Mouse (Mus musculus) myocyte (in vitro differentiated cells): ENCODE data around the gene Pld1. TPM values are rescaled to one million over a fixed set of nuclear protein-coding genes. Genes with fewer than 3 reads are reported as not detected.

Experiments
- H3K27me3 ChIP-seq: one replicate; pipeline ENCODE4 v1.6.1; 2011; ENCODE audit not compliant: control insufficient read depth, insufficient read depth, insufficient read length
- H3K36me3 ChIP-seq: one replicate; pipeline ENCODE4 v1.6.1; 2011; ENCODE audit not compliant: control insufficient read depth, insufficient read depth
- H3K4me2 ChIP-seq: one replicate; pipeline ENCODE4 v1.6.1; 2011; ENCODE audit warnings: low read depth, control low read depth
- H3K4me3 ChIP-seq: one replicate; pipeline ENCODE4 v1.5.1; 2011; ENCODE audit warnings: mild to moderate bottlenecking, control low read depth, moderate library complexity
- H3K79me2 ChIP-seq: one replicate; pipeline ENCODE4 v1.6.1; 2011; ENCODE audit not compliant: control insufficient read depth, insufficient read depth
- H3ac ChIP-seq: one replicate; pipeline ENCODE4 v1.6.1; 2011; ENCODE audit not compliant: control insufficient read depth, insufficient read length
- CEBPB ChIP-seq: IDR thresholded peaks from 2 replicates; pipeline ENCODE4 v1.6.1; 2011; ENCODE audit warnings: mild to moderate bottlenecking, moderate library complexity; ENCODE audit not compliant: poor library complexity, insufficient read depth, severe bottlenecking
- E2F4 ChIP-seq: IDR thresholded peaks from one replicate; pipeline ENCODE4 v1.6.1; 2011; ENCODE audit warnings: mild to moderate bottlenecking, control low read depth, moderate library complexity; ENCODE audit not compliant: insufficient read depth
- MAX ChIP-seq: IDR thresholded peaks from one replicate; pipeline ENCODE4 v1.6.1; 2011; ENCODE audit warnings: low read depth, mild to moderate bottlenecking, control low read depth
- MYOD1 ChIP-seq, 3 experiments: IDR thresholded peaks; one replicate each; pipeline ENCODE4 v1.6.1; 2011; ENCODE audit warnings: control low read depth in 2 of 3, low read depth in 2 of 3, mild to moderate bottlenecking in 2 of 3, moderate library complexity in 1 of 3; ENCODE audit not compliant: insufficient read length in 2 of 3, control insufficient read depth in 1 of 3
- MYOG ChIP-seq, 3 experiments: IDR thresholded peaks; one replicate each; pipeline ENCODE4 v1.6.1; 2011; ENCODE audit warnings: control low read depth in 2 of 3, low read depth in 2 of 3, mild to moderate bottlenecking in 2 of 3; ENCODE audit not compliant: insufficient read length in 2 of 3, control insufficient read depth in 1 of 3, insufficient read depth in 1 of 3
- POLR2A ChIP-seq: IDR thresholded peaks from one replicate; pipeline ENCODE4 v1.6.1; 2011; ENCODE audit warnings: low read depth, mild to moderate bottlenecking, control low read depth, moderate library complexity; ENCODE audit not compliant: insufficient read length
- POLR2AphosphoS2 ChIP-seq: IDR thresholded peaks from one replicate; pipeline ENCODE4 v1.6.1; 2011; ENCODE audit warnings: low read depth, control low read depth; ENCODE audit not compliant: insufficient read length
- REST ChIP-seq: IDR thresholded peaks from one replicate; pipeline ENCODE4 v1.6.1; 2011; ENCODE audit warnings: mild to moderate bottlenecking, control low read depth, moderate library complexity; ENCODE audit not compliant: insufficient read depth, insufficient read length
- SRF ChIP-seq: IDR thresholded peaks from one replicate; pipeline ENCODE4 v1.6.1; 2011; ENCODE audit warnings: low read depth; ENCODE audit not compliant: control insufficient read depth, insufficient read length
- TCF12 ChIP-seq: IDR thresholded peaks from one replicate; pipeline ENCODE4 v1.6.1; 2011; ENCODE audit warnings: mild to moderate bottlenecking, control low read depth; ENCODE audit not compliant: poor library complexity, insufficient read depth, severe bottlenecking
- TCF3 ChIP-seq: IDR thresholded peaks from one replicate; pipeline ENCODE4 v1.6.1; 2011; ENCODE audit warnings: low read depth, control low read depth; ENCODE audit not compliant: insufficient read length
- USF1 ChIP-seq: IDR thresholded peaks from one replicate; pipeline ENCODE4 v1.6.1; 2011; ENCODE audit warnings: low read depth, mild to moderate bottlenecking, control low read depth, moderate library complexity
- polyA plus RNA-seq: library from polyadenylated mRNA; unstranded; fragments of >200 nt; fragmentation: generic; extraction: Trizol; gene quantifications from one replicate; pipeline ENCODE4 v1.2.1, GENCODE M21; 2012; ENCODE audit warnings: missing spikeins

The Pld1 gene
- polyA plus RNA-seq, 1 experiment = 6.5 TPM

- Histone ChIP-seq H3K4me3 (no peak overlapping the region), H3ac (no peak overlapping the region), H3K36me3 (peaks cover 9% of the 10 kb centered on the region), H3K27me3 (no peaks in the 10 kb centered on the region), H3K79me2 (no peaks in the 10 kb centered on the region), H3K4me2 (no peak overlapping the region)
- TF ChIP-seq TCF12 (no peak), E2F4 (no peak), MYOD1 (IDR thresholded peaks at IDR 0.05; ENCODE audit: control insufficient read depth in 1 of 3, insufficient read length in 2 of 3, low read depth in 2 of 3) (no peak)
Observed at GRCm38 (mm10) chr3:28031643-28032243, 93.2 kb downstream of the Pld1 start.

DNA sequence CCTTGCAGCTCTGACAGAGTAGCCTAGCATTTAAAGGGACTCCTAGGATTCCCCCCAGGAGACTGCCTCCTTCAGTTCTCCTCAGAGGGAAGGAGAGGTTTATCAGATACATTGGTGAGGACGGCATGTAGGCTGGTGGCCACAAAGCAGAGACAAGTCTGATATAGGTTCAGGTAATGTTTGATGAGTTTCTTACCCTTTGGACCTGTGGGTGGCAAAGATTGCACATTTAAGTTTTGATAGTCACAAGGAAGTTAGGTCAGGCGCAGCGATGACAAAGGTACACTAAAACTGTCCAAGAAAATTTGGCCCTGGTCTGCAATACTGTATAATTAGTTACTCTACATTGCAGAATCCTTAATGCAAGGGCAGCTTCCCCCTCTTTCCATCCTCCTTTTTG, 95.4 kb downstream of the Pld1 start:
- TF ChIP-seq TCF12 = no peak
- no peak for TF ChIP-seq USF1
- TF ChIP-seq POLR2AphosphoS2 = no peak
- no peak for TF ChIP-seq POLR2A
- no peak for TF ChIP-seq MYOD1 (IDR thresholded peaks at IDR 0.05; ENCODE audit: control insufficient read depth in 1 of 3, insufficient read length in 2 of 3, low read depth in 2 of 3)
- no peak for TF ChIP-seq SRF
- Histone ChIP-seq H3K36me3 (peaks cover 9% of the 10 kb centered on the region), H3ac (no peak overlapping the region), H3K4me3 (no peak overlapping the region), H3K79me2 (no peaks in the 10 kb centered on the region), H3K27me3 (no peaks in the 10 kb centered on the region), H3K4me2 (no peak overlapping the region)

- Histone ChIP-seq H3K4me3 (no peak overlapping the region), H3K27me3 (no peaks in the 10 kb centered on the region), H3ac (no peak overlapping the region), H3K79me2 (no peaks in the 10 kb centered on the region), H3K4me2 (no peak overlapping the region), H3K36me3 (peaks cover 3% of the 10 kb centered on the region)
- TF ChIP-seq POLR2AphosphoS2 (no peak), TCF3 (no peak), POLR2A (no peak), MAX (no peak), REST (no peak), E2F4 (no peak), TCF12 (no peak), MYOG (IDR thresholded peaks at IDR 0.05; ENCODE audit: control insufficient read depth in 1 of 3, insufficient read depth in 1 of 3, insufficient read length in 2 of 3, low read depth in 2 of 3) (no peak), SRF (no peak), CEBPB (no peak), USF1 (no peak)
Observed at GRCm38 (mm10) chr3:28034707-28035333, 96.3 kb downstream of the Pld1 start.

DNA sequence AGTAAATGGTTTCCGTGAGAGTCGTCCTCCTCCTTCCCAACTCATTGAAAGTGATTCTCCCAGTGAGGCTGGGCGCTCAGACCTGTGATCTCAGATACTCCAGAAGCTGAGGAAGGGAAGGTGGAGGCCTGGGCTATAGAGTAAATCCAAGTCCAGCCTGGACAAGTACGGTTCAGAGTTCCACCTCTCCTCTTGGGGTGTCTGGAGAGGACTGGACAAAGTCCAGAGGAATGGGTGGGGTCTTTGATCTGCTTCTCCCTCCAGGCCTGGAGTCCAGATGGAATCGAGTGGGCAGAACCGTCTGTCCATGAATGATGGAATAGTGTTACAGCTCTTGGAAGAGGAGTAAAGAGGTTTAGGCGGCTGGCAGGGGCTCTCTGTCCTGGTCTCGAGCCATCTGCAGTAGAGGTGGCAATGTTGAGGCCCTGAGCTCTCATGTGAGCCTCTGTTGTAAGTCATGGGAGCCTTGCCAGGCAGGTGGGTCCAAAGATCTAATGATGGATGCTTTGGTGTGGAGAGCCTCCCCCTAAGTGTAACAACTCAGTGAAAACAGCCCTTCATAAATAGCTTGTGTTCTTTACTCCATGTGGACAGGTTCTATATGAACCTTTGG, 98.9 kb downstream of the Pld1 start:
- Histone ChIP-seq H3K27me3 (no peaks in the 10 kb centered on the region), H3K36me3 (no peaks in the 10 kb centered on the region), H3K79me2 (no peaks in the 10 kb centered on the region), H3K4me2 (no peak overlapping the region), H3K4me3 (no peak overlapping the region), H3ac (no peak overlapping the region)
- TF ChIP-seq POLR2A (no peak), CEBPB (no peak), MYOG (IDR thresholded peaks at IDR 0.05; ENCODE audit: control insufficient read depth in 1 of 3, insufficient read depth in 1 of 3, insufficient read length in 2 of 3, low read depth in 2 of 3) (no peak), E2F4 (no peak), MYOD1 (IDR thresholded peaks at IDR 0.05; ENCODE audit: control insufficient read depth in 1 of 3, insufficient read length in 2 of 3, low read depth in 2 of 3) (no peak), TCF3 (no peak), REST (no peak), SRF (no peak), USF1 (no peak), POLR2AphosphoS2 (no peak), TCF12 (no peak), MAX (no peak)

DNA sequence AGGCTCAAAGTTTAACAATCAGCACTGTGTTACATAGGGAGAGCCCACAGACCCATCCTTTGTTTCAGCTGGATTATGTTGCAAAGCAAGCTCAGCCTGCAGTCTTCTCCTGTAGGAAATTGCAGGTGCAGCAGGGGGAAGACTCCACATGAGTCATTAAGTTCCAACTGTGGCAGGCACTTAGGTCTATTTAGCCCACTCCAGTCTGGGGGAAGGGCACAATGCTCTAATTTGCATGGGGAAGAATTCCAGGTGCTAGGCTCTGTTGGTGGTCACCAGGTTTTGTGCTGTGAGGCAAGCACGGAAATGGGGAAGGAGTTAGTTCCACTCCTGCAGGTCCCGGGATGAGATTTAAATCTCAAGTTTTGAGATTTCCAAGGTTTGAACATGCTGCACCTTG, 99.6 kb downstream of the Pld1 start:
- no peaks in the 10 kb centered on the region for H3K79me2 ChIP-seq
- no peaks in the 10 kb centered on the region for H3K36me3 ChIP-seq
- TF ChIP-seq E2F4 (no peak), MAX (no peak), TCF12 (no peak), SRF (no peak), USF1 (no peak), TCF3 (no peak), POLR2A (no peak), REST (no peak), MYOD1 (IDR thresholded peaks at IDR 0.05; ENCODE audit: control insufficient read depth in 1 of 3, insufficient read length in 2 of 3, low read depth in 2 of 3) (no peak), CEBPB (no peak), POLR2AphosphoS2 (no peak), MYOG (IDR thresholded peaks at IDR 0.05; ENCODE audit: control insufficient read depth in 1 of 3, insufficient read depth in 1 of 3, insufficient read length in 2 of 3, low read depth in 2 of 3) (no peak)
- no peak overlapping the region for H3K4me3 ChIP-seq
- H3K27me3 ChIP-seq = no peaks in the 10 kb centered on the region
- H3K4me2 ChIP-seq = no peak overlapping the region
- H3ac ChIP-seq = no peak overlapping the region
